9 mouse cellular contexts compared by ENCODE assay signal in genomic region chr19:36238536-36238935, GRCm38 (mm10).
"Had no signal": no experiment of that assay in that cellular context is flagged by ENCODE, and none has a peak within 500 bp of the region (broad histone marks: within the 10 kb centered on the region; RNA-seq: fewer than 3 reads in every experiment).

No protein-coding gene starts in this region.

- ATAC-seq: liver, postnatal 0 days; midbrain, embryonic 13.5 days; midbrain, embryonic 15.5 days had no signal

- DNase-seq: liver; liver, embryonic 13.5 days; liver, postnatal 0 days; lung, adult 2 months; lung, postnatal 14 days; lung, postnatal 36 days; right cerebral cortex, postnatal 14 days had no signal
